Mouse (Mus musculus) 3T3-L1 (cell line): ENCODE results near the gene Tead1.

Experiments used
- DNase-seq: peaks from one replicate; pipeline ENCODE4 v3.0.0-alpha.2; 2015; ENCODE audit warnings: low read depth, low spot score

Gene Tead1

GRCm38 (mm10) chr7:112854516-112854915 is 175.4 kb downstream of the Tead1 start:
- peak; percentile 31 for DNase-seq

GRCm38 (mm10) chr7:112855419-112855818 is 176.3 kb downstream of the Tead1 start:
- no peak for DNase-seq

DNA sequence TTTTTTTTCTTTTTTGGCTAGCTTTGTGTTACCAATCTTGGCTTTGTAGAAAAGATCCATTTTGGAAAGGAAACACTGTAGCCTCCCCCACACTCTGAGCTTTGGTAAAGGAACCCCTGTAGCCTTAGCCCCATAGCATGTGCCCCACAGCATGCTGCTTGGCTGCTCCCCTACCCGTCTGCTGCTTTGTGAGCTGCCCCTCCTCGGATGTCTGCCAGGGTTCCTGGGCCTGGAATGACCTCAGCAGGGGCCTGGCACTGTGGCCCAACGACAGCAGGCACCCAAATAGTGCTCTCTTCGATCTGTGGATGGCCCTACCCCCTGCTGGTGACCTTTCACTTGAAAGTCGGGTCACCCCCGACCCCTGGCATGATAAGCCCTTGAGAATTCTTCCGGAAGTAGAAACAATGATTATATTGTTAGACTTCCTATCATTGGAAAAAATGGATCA is 177.0 kb downstream of the Tead1 start:
- no peak for DNase-seq

GRCm38 (mm10) chr7:112856583-112856982 is 177.5 kb downstream of the Tead1 start:
- DNase-seq = no peak

- DNase-seq = no peak
These were observed 180.8 kb downstream of the Tead1 start for GRCm38 (mm10) chr7:112859887-112860286.

- no peak for DNase-seq
These were observed 183.0 kb downstream of the Tead1 start for GRCm38 (mm10) chr7:112862086-112862485.

DNA sequence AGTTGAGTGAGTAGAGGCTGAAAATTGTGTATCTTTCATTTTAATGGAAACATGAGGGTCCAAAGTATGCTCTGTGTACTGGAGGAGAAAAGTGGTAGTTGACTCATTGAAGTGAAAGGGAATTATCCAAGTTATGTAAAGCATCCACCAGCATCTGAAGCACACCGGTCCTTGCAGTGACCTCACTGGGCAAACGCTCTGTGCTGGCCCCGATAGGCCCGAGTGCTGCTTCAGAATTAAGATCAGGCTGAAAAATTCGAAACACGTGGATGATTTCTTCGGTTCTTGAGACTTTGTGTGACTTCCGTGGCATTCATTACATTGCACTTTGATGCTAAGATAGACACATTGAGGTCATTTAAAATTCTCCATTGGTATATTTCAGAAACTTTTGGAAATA is 185.1 kb downstream of the Tead1 start:
- no peak for DNase-seq

DNA sequence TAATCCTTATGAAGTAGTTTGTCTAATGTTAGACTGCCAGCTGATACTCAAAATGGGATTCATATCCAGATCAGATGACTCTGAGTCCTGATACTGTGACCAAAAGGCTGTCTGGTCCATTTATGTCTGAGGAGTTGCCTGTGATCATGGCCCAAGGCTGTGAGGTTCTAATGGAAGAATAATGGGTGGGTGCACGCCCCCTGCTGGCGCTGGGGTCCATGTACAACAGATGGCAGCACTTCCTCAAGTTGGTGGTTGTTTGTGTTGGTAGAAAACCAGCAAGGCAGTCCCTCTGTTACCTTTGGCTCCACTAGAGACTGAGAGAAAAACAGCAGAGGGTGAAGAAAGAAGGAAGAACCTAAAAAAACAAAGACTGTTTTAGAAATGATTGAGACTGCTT is 186.6 kb downstream of the Tead1 start:
- peak; percentile 79 for DNase-seq

GRCm38 (mm10) chr7:112868551-112869465 is 189.7 kb downstream of the Tead1 start:
- DNase-seq = peak; percentile 80

DNA sequence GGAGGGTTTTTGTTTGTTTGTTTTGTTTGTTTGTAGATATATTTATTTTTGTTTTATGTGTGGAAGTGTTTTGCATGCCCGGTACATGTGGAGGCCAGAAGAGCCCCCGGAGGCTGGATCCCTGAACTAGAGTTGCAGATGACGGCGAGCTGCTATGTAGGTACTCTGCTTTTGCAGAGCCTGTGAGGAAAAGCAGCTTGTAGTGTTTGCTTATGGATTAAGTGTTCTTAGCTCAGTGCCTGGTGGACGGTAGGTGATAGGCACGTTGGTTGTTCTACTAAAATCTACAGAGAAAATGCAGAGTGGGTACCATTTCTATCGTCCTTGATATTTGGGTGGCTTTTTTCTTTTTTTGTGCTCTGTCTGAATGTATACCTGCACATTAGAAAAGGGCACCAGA is 192.6 kb downstream of the Tead1 start:
- no peak for DNase-seq

DNA sequence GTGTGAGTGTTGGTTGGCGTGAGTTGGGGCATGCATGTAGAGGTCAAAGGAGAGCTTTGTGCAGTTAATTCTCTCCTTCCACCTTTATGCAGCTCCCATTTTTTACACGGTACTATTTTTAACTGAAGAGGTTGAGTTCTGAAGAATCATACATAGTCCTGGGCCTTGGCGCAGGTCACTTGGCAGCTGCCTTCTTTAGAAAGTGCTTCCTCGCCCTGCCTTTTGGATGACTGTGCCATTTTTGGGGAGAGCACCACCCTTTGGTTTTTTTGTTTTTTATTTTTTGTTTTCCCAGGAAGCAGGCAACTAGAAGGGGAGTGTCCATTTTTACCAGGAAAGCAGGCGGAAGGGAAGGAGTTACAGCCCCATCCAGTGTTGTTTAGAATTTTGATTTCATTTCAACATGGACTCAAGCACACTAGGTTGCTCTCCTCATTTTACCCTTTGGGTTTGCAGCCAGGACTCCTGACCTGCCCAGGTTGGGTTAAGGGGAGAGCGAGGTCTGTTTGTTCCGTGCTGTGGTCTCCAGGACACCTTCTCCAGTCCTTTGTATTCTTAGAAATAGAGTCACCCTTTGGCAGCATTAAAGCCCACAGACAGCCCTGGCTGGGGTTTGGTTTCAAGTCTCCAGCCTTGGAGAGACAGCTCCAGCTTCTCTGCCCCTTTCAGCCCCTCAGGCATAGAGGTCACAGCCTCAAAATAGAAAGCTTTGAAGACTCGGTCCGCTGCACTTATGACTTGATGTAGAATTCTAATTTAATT is 193.5 kb downstream of the Tead1 start:
- DNase-seq = no peak

- no peak for DNase-seq
These were observed 197.0 kb downstream of the Tead1 start for GRCm38 (mm10) chr7:112876128-112876527.

- DNase-seq = peak; percentile 45
These were observed 204.7 kb downstream of the Tead1 start for GRCm38 (mm10) chr7:112883791-112884274.

DNA sequence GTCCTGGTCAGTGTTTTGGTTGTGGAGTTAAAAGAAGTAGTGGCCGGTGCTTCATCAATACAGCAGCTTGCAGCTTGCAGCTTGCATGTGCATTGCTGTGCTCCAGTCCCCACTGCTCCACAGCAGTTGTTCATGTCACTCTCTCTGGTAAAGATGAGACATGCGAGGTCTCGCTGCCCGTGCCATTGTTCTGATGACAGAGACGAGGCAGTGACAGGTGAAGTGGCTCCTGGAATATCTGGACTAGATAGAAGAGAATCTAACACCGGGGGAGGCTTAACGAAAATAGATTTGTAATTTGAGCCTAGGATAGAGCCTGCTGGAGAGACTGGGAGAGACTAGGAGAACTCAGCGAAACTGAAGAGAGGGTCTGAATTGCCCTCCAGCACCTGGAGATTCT is 206.4 kb downstream of the Tead1 start:
- no peak for DNase-seq

DNA sequence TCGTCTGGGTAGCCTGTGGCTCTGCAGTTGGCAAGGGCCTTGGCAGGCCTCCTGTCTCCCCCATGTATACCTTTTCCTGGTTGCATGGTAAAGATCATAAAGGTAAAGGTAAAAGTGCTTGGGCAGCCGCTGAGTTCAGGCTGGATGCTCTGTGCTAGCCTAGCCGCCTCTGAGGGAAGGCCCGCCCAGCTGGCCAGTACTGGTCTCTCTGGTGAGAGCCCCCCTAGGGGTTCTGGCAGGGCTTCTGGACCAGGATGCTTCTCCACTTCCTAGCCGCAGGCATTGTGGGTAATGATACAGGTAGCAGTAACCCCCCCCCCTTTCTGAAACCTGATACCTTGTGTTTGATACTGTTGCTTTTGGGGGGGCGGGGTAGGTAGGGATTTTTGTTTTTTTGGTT is 212.8 kb downstream of the Tead1 start:
- no peak for DNase-seq

GRCm38 (mm10) chr7:112892595-112892994 is 213.5 kb downstream of the Tead1 start:
- no peak for DNase-seq

DNA sequence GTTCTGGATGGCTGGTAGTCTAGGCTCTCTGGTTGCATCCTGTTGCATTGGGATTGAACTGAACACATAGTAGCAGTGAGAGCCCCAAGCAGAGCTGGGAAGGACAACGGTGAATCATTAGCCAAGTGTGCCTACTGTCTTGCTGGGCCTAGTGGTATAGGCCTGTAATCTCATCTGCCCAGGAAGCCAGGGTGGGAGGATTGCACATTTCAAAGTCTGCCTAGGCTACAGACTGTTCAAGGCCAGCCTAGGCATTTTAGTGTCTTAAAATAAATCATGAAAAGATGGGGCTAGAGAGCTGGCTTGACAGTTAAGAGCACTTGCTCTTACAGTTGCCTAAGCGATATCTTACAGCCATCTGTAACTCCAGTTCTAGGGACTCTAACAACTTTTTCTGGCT is 217.2 kb downstream of the Tead1 start:
- DNase-seq = no peak

GRCm38 (mm10) chr7:112901710-112902109 is 222.6 kb downstream of the Tead1 start:
- DNase-seq = no peak

DNA sequence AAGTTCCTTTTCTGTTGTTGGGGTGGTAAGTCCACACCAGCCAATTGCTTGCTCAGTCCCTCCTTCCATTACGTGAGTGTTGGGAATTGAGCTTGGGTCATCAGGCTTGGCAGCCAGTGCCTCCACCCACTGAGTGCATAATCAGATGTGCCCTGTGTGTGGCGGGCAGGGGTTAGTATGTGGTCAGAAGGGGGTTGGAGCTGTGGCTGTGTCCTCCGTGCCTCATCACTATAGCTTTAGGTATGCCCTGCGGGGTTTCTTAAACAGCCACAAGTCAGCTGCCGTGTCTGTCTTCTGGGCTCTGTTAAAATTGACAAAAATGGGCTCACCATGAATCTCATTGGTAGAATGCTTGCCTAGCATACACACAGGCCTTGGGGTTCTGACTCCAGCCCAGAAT is 227.7 kb downstream of the Tead1 start:
- no peak for DNase-seq

- no peak for DNase-seq
These were observed 228.3 kb downstream of the Tead1 start for GRCm38 (mm10) chr7:112907468-112907867.

- DNase-seq = no peak
These were observed 230.0 kb downstream of the Tead1 start for GRCm38 (mm10) chr7:112909164-112909563.

- DNase-seq = no peak
These were observed 233.9 kb downstream of the Tead1 start for GRCm38 (mm10) chr7:112912969-112913368.
